Mouse (Mus musculus) gonadal fat pad, adult 2 months (tissue): ENCODE measurements around the gene Nedd8. TPM values are rescaled to one million over a fixed set of nuclear protein-coding genes. Genes with fewer than 3 reads are reported as not detected.

Source experiments
- DNase-seq: peaks from one replicate; pipeline ENCODE4 v3.0.0-alpha.2; 2012; ENCODE audit warnings: low read depth
- polyA plus RNA-seq: library from polyadenylated mRNA; depleted of rRNA; stranded (reverse); fragments of >200 nt; gene quantifications from 2 replicates; pipeline ENCODE4 v1.2.3, GENCODE M21; 2012

The Nedd8 gene
- polyA plus RNA-seq, 1 experiment = 441 TPM

GRCm38 (mm10) chr14:55660636-55661035 is 11.3 kb downstream of the Nedd8 start:
- DNase-seq = no peak

GRCm38 (mm10) chr14:55659960-55660573 is 11.9 kb downstream of the Nedd8 start, which contains the start of gene Mdp1:
Mdp1 (minus strand) TSS chr14:55660508.
- DNase-seq = peak; percentile 28

- no peak for DNase-seq
Observed at GRCm38 (mm10) chr14:55658011-55658410, 13.9 kb downstream of the Nedd8 start.

GRCm38 (mm10) chr14:55656935-55657334 is 15.0 kb downstream of the Nedd8 start:
- DNase-seq = no peak

- DNase-seq = no peak
Observed at GRCm38 (mm10) chr14:55651528-55651927, 20.4 kb downstream of the Nedd8 start.

- no peak for DNase-seq
Observed at GRCm38 (mm10) chr14:55649884-55650283, 22.0 kb downstream of the Nedd8 start, which contains the start of gene Tssk4. Tssk4 (plus strand) TSS chr14:55650184.

- peak; percentile 22 for DNase-seq
Observed at GRCm38 (mm10) chr14:55644261-55644888, 27.5 kb downstream of the Nedd8 start.

- DNase-seq = peak; percentile 34
Observed at GRCm38 (mm10) chr14:55643060-55643907, 28.6 kb downstream of the Nedd8 start, which contains the start of gene Tm9sf1. Tm9sf1 (minus strand) TSS chr14:55643806.

GRCm38 (mm10) chr14:55642679-55643059 is 29.3 kb downstream of the Nedd8 start:
- no peak for DNase-seq

- no peak for DNase-seq
Observed at GRCm38 (mm10) chr14:55641291-55641690, 30.6 kb downstream of the Nedd8 start.

GRCm38 (mm10) chr14:55640816-55641215 is 31.1 kb downstream of the Nedd8 start:
- DNase-seq = no peak

- no peak for DNase-seq
Observed at GRCm38 (mm10) chr14:55637795-55638194, 34.1 kb downstream of the Nedd8 start, which contains the start of gene Gm49378. Gm49378 (minus strand) TSS chr14:55637895.

GRCm38 (mm10) chr14:55635523-55636007 is 36.4 kb downstream of the Nedd8 start, which contains the start of gene Ipo4:
Ipo4 (minus strand) TSS chr14:55635957.
- peak; percentile 44 for DNase-seq

- DNase-seq = peak; percentile 26
Observed at GRCm38 (mm10) chr14:55634874-55635522, 36.9 kb downstream of the Nedd8 start.

GRCm38 (mm10) chr14:55629312-55629711 is 42.6 kb downstream of the Nedd8 start:
- no peak for DNase-seq

- DNase-seq = no peak
Observed at GRCm38 (mm10) chr14:55628077-55628827, 43.7 kb downstream of the Nedd8 start.

GRCm38 (mm10) chr14:55618486-55619195 is 53.3 kb downstream of the Nedd8 start:
- no peak for DNase-seq

GRCm38 (mm10) chr14:55617822-55618221 is 54.1 kb downstream of the Nedd8 start, which contains the start of gene Rec8:
Rec8 (plus strand) TSS chr14:55618037.
- DNase-seq = no peak

GRCm38 (mm10) chr14:55616844-55617243 is 55.1 kb downstream of the Nedd8 start:
- DNase-seq = no peak

GRCm38 (mm10) chr14:55615876-55616275 is 56.0 kb downstream of the Nedd8 start:
- DNase-seq = no peak
